Mouse (Mus musculus) kidney, adult 2 months (tissue): ENCODE results near the gene Grin3b.

Source experiments
- CTCF ChIP-seq: fragments of 200-500 bp; conservative IDR thresholded peaks from 2 replicates; pipeline ENCODE4 v1.5.1; 2011; ENCODE audit warnings: low read depth, mild to moderate bottlenecking, control low read depth, low read length, moderate library complexity, mixed read lengths; ENCODE audit not compliant: insufficient read depth, insufficient read length
- POLR2A ChIP-seq: fragments of 200-500 bp; IDR thresholded peaks from one replicate; pipeline ENCODE4 v1.6.1; 2011; ENCODE audit warnings: low read depth, low read length, control low read depth

GRCm38 (mm10) chr10:79928907-79929701 is 41.4 kb upstream of the Grin3b start:
- TF ChIP-seq CTCF, result no peak
- no peak for TF ChIP-seq POLR2A
